Mouse (Mus musculus) Muller cell, postnatal 12 days (primary cell): ENCODE measurements around the gene Cyp2c68.
"Not testable (repeated sequence)": the region's sequence is repeated elsewhere in the genome, so short reads cannot be mapped to it uniquely, and the experiment has no call there.

Source experiments
- DNase-seq: peaks from one replicate; pipeline ENCODE4 v3.0.0-alpha.2; 2015; ENCODE audit errors: inconsistent ontology term

Gene Cyp2c68

GRCm38 (mm10) chr19:39740920-39741319 lies at the start of gene Cyp2c68:
Gene Cyp2c68 (minus strand): TSS chr19:39741054.
- DNase-seq: no peak

- not testable (repeated sequence) for DNase-seq
Measured at GRCm38 (mm10) chr19:39785458-39785857, 44.6 kb upstream of the Cyp2c68 start.

GRCm38 (mm10) chr19:39745357-39745756 lies 4.5 kb upstream of the Cyp2c68 start:
- no peak for DNase-seq

GRCm38 (mm10) chr19:39744361-39744760 lies 3.5 kb upstream of the Cyp2c68 start:
- not testable (repeated sequence) for DNase-seq

GRCm38 (mm10) chr19:39711116-39711515 lies 29.7 kb downstream of the Cyp2c68 start:
- DNase-seq: not testable (repeated sequence)

- not testable (repeated sequence) for DNase-seq
Measured at GRCm38 (mm10) chr19:39665650-39666049, 75.2 kb downstream of the Cyp2c68 start.

GRCm38 (mm10) chr19:39652381-39652780 lies 88.5 kb downstream of the Cyp2c68 start:
- no peak for DNase-seq

- no peak for DNase-seq
Measured at GRCm38 (mm10) chr19:39648938-39649337, 91.9 kb downstream of the Cyp2c68 start, which contains the start of gene Cyp2c67. Gene Cyp2c67 (minus strand): TSS chr19:39649051.

- no peak for DNase-seq
Measured at GRCm38 (mm10) chr19:39647519-39647918, 93.3 kb downstream of the Cyp2c68 start.

GRCm38 (mm10) chr19:39644551-39644950 lies 96.3 kb downstream of the Cyp2c68 start:
- not testable (repeated sequence) for DNase-seq
